Mouse (Mus musculus) ES-Bruce4 (cell line): ENCODE measurements around the gene Snx29. TPM values are rescaled to one million over a fixed set of nuclear protein-coding genes. Genes with fewer than 3 reads are reported as not detected.
"Not testable (repeated sequence)": the region's sequence is repeated elsewhere in the genome, so short reads cannot be mapped to it uniquely, and the experiment has no call there.

Experiments used
- H3K27ac ChIP-seq: 2 replicates; pipeline ENCODE4 v1.5.1; 2012; ENCODE audit warnings: low read length, inconsistent platforms; ENCODE audit not compliant: insufficient read depth
- H3K27me3 ChIP-seq: 2 replicates; pipeline ENCODE4 v1.6.1; 2012; ENCODE audit warnings: mild to moderate bottlenecking, low read length, inconsistent platforms; ENCODE audit not compliant: control insufficient read depth, poor library complexity, insufficient read depth, severe bottlenecking
- H3K36me3 ChIP-seq: 2 replicates; pipeline ENCODE4 v1.6.1; 2012; ENCODE audit warnings: inconsistent platforms, mild to moderate bottlenecking, low read length, moderate library complexity; ENCODE audit not compliant: control insufficient read depth, poor library complexity, insufficient read depth, severe bottlenecking
- H3K4me1 ChIP-seq: one replicate; pipeline ENCODE4 v1.8.1; 2011; ENCODE audit warnings: low read length; ENCODE audit not compliant: control insufficient read depth, insufficient read depth
- H3K4me3 ChIP-seq: 2 replicates; pipeline ENCODE4 v1.5.1; 2011; ENCODE audit warnings: low read depth, mild to moderate bottlenecking, low read length
- H3K9ac ChIP-seq: 2 replicates; pipeline ENCODE4 v1.6.1; 2012; ENCODE audit warnings: low read depth, mild to moderate bottlenecking, inconsistent platforms; ENCODE audit not compliant: poor library complexity, severe bottlenecking
- H3K9me3 ChIP-seq: replicated peaks from 2 replicates; pipeline ENCODE4 v1.6.1; 2012; ENCODE audit warnings: mild to moderate bottlenecking, low read length, inconsistent platforms; ENCODE audit not compliant: control insufficient read depth, poor library complexity, insufficient read depth, severe bottlenecking
- CTCF ChIP-seq: IDR thresholded peaks from one replicate; pipeline ENCODE4 v1.8.1; 2011; ENCODE audit warnings: low read depth, low read length
- EP300 ChIP-seq: IDR thresholded peaks from 2 replicates; pipeline ENCODE4 v1.6.1; 2011; ENCODE audit warnings: low read depth, low read length; ENCODE audit not compliant: insufficient read depth
- POLR2A ChIP-seq: IDR thresholded peaks from one replicate; pipeline ENCODE4 v1.8.1; 2011; ENCODE audit warnings: low read length; ENCODE audit not compliant: insufficient read depth
- polyA plus RNA-seq: library from polyadenylated mRNA; stranded (reverse); fragments of >200 nt; gene quantifications from 2 replicates; pipeline ENCODE4 v1.2.4, GENCODE M21; 2011; ENCODE audit warnings: low read depth; ENCODE audit not compliant: missing spikeins, insufficient read depth, insufficient read length

Snx29 gene
- polyA plus RNA-seq, 1 experiment = 9.2 TPM

DNA sequence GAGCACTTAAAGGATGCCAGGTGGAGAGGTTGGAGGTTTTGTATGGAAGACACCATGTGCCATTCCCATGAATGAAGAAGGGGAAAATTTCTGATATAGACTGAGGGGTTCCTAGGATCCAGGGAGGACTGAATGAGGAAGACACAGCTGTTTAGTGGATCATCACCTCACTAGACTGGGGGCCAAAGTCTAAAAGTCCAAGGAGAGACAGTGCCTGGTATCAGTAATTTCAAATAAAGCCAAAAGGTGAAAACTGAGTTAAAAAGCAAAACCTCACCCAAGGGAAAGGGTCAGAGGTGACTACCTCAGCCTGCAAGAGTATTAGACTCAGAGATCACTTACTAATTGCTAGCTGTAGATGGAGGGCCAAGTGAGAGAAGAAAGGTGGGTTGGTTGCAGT, 245.9 kb downstream of the Snx29 start:
- Histone ChIP-seq H3K27me3 (no peaks in the 10 kb centered on the region), H3K27ac (no peak overlapping the region), H3K36me3 (no peaks in the 10 kb centered on the region), H3K4me1 (no peaks in the 10 kb centered on the region), H3K4me3 (no peak overlapping the region), H3K9me3 (no peaks in the 10 kb centered on the region), H3K9ac (no peak overlapping the region)
- TF ChIP-seq CTCF = no peak
- no peak for TF ChIP-seq POLR2A
- TF ChIP-seq EP300 = no peak

DNA sequence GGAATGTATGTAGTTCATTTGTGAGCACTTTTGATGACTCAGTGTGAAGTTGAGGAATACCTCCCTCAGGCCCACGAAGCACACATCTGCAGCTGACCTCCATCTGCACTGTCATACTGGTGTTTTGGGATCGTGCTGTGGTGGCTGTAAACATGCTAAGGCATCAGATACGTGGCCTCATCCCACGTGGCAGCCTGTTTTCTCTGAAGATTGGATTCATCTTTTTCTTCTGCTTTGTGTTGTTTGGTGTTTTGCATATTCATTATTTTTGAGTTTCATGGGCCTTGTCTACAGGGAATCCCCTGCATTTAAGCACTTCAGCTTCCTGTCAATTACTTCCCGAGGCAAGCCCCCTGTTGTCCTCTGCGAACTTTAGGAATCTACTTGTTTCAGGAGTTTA, 246.4 kb downstream of the Snx29 start:
- Histone ChIP-seq H3K9ac (no peak overlapping the region), H3K4me3 (no peak overlapping the region)
- no peak for TF ChIP-seq POLR2A
- TF ChIP-seq CTCF = no peak
- no peak for TF ChIP-seq EP300

DNA sequence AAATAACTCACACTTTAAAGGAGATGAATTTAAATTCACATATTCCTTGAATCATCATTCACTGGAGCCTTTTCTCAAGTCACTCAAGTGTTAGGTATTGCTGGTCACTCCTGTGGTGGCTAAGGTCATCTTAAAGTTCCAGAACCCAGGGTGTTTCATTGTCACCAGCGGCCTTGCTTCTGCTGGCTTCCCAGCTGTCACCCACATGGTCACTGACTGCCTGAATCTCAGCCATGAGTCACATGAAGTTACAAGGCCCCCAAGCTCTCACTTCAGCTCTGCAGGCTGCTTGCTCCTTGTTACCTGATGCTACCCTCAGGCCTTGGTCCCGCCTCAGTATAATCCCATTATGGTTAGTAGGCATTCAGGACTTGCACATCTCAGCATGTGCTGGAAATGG, 247.4 kb downstream of the Snx29 start:
- no peak overlapping the region for H3K4me3 ChIP-seq
- no peak overlapping the region for H3K27ac ChIP-seq
- no peaks in the 10 kb centered on the region for H3K9me3 ChIP-seq
- TF ChIP-seq POLR2A (no peak), EP300 (no peak), CTCF (no peak)
- H3K9ac ChIP-seq = no peak overlapping the region
- H3K36me3 ChIP-seq = no peaks in the 10 kb centered on the region
- no peaks in the 10 kb centered on the region for H3K4me1 ChIP-seq
- H3K27me3 ChIP-seq = no peaks in the 10 kb centered on the region

More for the DNA sequence above, 246.4 kb downstream of the Snx29 start:
- no peaks in the 10 kb centered on the region for H3K9me3 ChIP-seq
- H3K36me3 ChIP-seq = no peaks in the 10 kb centered on the region
- no peaks in the 10 kb centered on the region for H3K27me3 ChIP-seq
- no peak overlapping the region for H3K27ac ChIP-seq
- no peaks in the 10 kb centered on the region for H3K4me1 ChIP-seq

DNA sequence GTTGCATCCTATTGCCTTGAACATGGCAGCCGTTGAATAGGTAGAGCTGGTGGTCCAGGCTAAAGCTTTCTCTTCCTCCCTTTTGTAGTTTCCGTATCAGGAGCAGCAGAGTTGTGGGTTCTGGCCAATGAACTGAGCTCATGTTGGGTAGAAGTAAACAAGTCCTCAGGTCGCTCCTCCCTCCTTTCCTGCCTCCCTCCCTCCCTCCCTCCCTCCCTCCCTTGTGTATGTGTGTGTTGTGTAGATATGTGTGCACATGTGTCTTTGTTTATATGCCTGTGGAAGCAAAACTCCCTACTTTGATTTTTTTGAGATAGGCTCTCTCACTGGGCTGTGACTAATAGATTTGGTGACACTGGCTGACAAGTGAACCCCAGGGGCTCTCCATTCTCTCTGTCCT, 251.8 kb downstream of the Snx29 start:
- TF ChIP-seq EP300 (no peak), POLR2A (no peak), CTCF (no peak)
- Histone ChIP-seq H3K36me3 (no peaks in the 10 kb centered on the region), H3K9ac (no peak overlapping the region), H3K4me1 (no peaks in the 10 kb centered on the region), H3K9me3 (no peaks in the 10 kb centered on the region), H3K27me3 (no peaks in the 10 kb centered on the region), H3K27ac (no peak overlapping the region), H3K4me3 (no peak overlapping the region)

DNA sequence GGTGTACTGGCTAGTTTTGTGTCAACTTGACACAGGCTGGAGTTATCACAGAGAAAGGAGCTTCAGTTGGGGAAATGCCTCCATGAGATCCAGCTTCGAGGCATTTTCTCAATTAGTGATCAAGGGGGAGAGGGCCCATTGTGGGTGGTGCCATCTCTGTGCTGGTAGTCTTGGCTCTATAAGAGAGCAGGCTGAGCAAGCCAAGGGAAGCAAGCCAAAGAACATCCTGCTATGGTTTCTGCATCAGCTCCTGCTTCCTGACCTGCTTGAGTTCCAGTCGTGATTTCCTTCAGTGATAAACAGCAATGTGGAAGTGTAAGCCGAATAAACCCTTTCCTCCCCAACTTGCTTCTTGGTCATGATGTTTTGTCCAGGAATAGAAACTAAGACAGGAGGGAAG, 253.0 kb downstream of the Snx29 start:
- H3K36me3 ChIP-seq, H3K9me3 ChIP-seq, H3K4me1 ChIP-seq, H3K27me3 ChIP-seq, H3K27ac ChIP-seq, H3K9ac ChIP-seq, H3K4me3 ChIP-seq: not testable (repeated sequence)

DNA sequence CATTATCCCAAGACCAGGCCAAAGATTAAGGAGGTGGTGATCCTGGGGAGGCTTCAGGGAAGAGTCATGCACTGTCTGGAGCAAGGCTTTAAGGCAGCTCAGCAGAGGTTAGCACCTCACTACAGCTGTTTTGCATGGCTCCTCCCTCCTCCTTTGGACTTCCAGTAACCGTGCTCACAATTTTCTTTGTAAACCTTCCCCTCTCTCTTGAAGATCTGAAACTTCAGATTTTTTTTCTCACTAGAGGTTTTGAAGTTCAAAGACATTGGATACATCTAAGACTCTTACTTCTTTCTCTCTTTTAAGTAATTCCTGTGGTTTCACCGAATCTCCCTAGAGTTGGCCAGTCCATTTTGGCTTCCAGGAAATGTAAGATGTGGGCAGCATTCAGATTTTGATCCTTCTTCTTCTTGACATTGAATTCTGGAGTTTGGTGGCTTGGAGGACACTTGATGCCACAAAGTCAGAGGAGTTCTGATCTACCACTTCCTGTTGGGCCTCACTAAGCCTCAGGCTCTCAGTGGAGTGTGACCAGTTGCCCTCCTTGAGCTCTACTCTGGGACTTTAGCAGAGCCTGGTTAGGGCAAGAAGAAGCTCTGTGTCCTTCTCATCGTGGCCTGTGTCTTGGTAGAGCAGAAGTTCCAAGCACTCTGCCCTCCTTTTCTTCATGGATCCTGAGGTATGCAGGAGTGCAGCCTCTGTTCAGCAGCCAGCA, 255.0 kb downstream of the Snx29 start:
- no peak overlapping the region for H3K4me3 ChIP-seq
- H3K4me1 ChIP-seq = no peaks in the 10 kb centered on the region
- no peaks in the 10 kb centered on the region for H3K36me3 ChIP-seq
- no peaks in the 10 kb centered on the region for H3K9me3 ChIP-seq
- H3K27ac ChIP-seq = no peak overlapping the region
- no peak overlapping the region for H3K9ac ChIP-seq
- TF ChIP-seq EP300 = no peak
- no peak for TF ChIP-seq POLR2A
- no peak for TF ChIP-seq CTCF
- no peaks in the 10 kb centered on the region for H3K27me3 ChIP-seq
